Mouse (Mus musculus) liver, embryonic 15.5 days (tissue): ENCODE data around the gene Tpte. TPM values are rescaled to one million over a fixed set of nuclear protein-coding genes. Genes with fewer than 3 reads are reported as not detected.

ENCODE experiments used
- ATAC-seq: fragments of 200-750 bp; cut with Nextera tagmentation; 2 replicates; pipeline ENCODE4 v1.8.0; 2017; ENCODE audit warnings: moderate number of reproducible peaks, mild to moderate bottlenecking, moderate library complexity; ENCODE audit not compliant: insufficient read depth
- H3K27ac ChIP-seq: fragments of 300-500 bp; sonication (generic); replicated peaks from 2 replicates; pipeline ENCODE4 v1.5.1; 2015; ENCODE audit warnings: mild to moderate bottlenecking, inconsistent platforms
- H3K27me3 ChIP-seq: fragments of 300-500 bp; sonication (generic); 2 replicates; pipeline ENCODE4 v1.6.1; 2015; ENCODE audit warnings: mild to moderate bottlenecking, inconsistent platforms
- H3K36me3 ChIP-seq: fragments of 300-500 bp; sonication (generic); replicated peaks from 2 replicates; pipeline ENCODE4 v1.6.1; 2015; ENCODE audit warnings: moderate library complexity, mild to moderate bottlenecking, inconsistent platforms
- H3K4me1 ChIP-seq: fragments of 300-500 bp; sonication (generic); replicated peaks from 2 replicates; pipeline ENCODE4 v1.6.1; 2015; ENCODE audit warnings: inconsistent platforms
- H3K4me2 ChIP-seq: fragments of 300-500 bp; sonication (generic); 2 replicates; pipeline ENCODE4 v1.6.1; 2015; ENCODE audit warnings: moderate library complexity, mild to moderate bottlenecking, inconsistent platforms
- H3K4me3 ChIP-seq: fragments of 300-500 bp; sonication (generic); replicated peaks from 2 replicates; pipeline ENCODE4 v1.5.1; 2015; ENCODE audit warnings: mild to moderate bottlenecking, inconsistent platforms
- H3K9ac ChIP-seq: fragments of 300-500 bp; sonication (generic); 2 replicates; pipeline ENCODE4 v1.6.1; 2015; ENCODE audit warnings: moderate library complexity, mild to moderate bottlenecking, inconsistent platforms
- H3K9me3 ChIP-seq: fragments of 300-500 bp; sonication (generic); replicated peaks from 2 replicates; pipeline ENCODE4 v1.6.1; 2016; ENCODE audit warnings: inconsistent platforms
- WGBS: fragments of 180-500 bp; shearing (Covaris S2); methylation state at CpG from one replicate; pipeline ENCODE4 v1.1.7; 2015; ENCODE audit warnings: mixed read lengths; ENCODE audit not compliant: insufficient replicate concordance; 5-methylcytosine and 5-hydroxymethylcytosine counted together
- polyA plus RNA-seq: library from polyadenylated mRNA; unstranded; fragments of >200 nt; fragmentation: Nextera tagmentation; extraction: Ambion mirVana; gene quantifications from 2 replicates; pipeline ENCODE4 v1.2.1, GENCODE M21; 2015

Tpte gene
- not detected in 2 replicates for polyA plus RNA-seq

DNA sequence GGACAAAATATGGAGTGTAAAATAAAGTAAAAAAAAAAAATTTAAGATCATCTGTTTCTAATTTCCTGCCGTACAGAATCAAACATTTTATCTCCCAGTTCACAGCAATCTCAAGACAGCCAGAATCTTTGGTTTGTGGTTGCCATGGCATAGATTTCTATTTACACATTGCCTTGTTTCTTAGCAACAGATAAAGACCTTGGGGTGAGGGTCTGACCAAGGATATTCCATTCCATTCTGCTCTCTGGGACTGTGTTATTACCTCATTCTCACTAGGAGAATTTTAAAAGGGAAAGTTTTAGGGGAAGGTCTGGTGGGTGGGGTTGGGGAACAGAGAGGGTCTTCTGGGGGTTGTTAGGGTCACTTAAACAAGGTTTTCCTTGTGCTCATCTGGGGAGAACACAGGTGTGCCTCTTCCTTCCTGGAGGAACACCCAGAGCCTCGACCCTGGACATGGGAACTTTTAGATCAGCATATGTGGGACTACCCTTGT is at the start of gene Tpte:
Gene Tpte (plus strand): TSS at position 443 of the 493 bp plus-strand sequence.
- Histone ChIP-seq H3K9me3 (no peaks in the 10 kb centered on the region), H3K4me3 (no peak within 1 kb of the TSS), H3K4me2 (no peak within 1 kb of the TSS), H3K27me3 (no peaks in the 10 kb centered on the region), H3K27ac (no peak within 1 kb of the TSS), H3K9ac (no peak within 1 kb of the TSS), H3K36me3 (no peaks in the 10 kb centered on the region), H3K4me1 (no peaks in the 10 kb centered on the region)
- ATAC-seq = no peak
- WGBS = 35% methylated on average over 2 of the region's 2 CpGs

DNA sequence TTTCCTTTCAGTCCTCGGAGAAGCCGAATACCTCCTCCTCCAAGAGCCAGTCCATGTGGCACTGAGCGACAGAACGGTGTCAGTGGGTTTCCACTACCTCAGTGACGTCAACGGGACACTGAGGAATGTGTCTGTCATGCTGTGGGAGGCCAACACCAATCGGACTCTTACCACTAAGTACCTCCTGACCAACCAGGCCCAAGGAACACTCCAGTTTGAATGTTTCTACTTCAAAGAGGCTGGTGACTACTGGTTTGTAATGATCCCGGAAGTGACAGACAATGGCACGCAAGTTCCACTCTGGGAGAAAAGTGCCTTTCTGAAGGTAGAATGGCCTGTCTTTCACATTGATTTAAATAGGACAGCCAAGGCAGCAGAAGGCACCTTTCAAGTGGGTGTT is 40.3 kb upstream of the Tpte start:
- H3K9me3 ChIP-seq = no peaks in the 10 kb centered on the region
- no peaks in the 10 kb centered on the region for H3K27me3 ChIP-seq
- H3K27ac ChIP-seq = no peak overlapping the region
- H3K9ac ChIP-seq = no peak overlapping the region
- H3K4me3 ChIP-seq = no peak overlapping the region
- no peaks in the 10 kb centered on the region for H3K36me3 ChIP-seq
- ATAC-seq = no peak
- H3K4me2 ChIP-seq = no peak overlapping the region
- 75% methylated on average over 9 of the region's 9 CpGs for WGBS
- no peaks in the 10 kb centered on the region for H3K4me1 ChIP-seq

DNA sequence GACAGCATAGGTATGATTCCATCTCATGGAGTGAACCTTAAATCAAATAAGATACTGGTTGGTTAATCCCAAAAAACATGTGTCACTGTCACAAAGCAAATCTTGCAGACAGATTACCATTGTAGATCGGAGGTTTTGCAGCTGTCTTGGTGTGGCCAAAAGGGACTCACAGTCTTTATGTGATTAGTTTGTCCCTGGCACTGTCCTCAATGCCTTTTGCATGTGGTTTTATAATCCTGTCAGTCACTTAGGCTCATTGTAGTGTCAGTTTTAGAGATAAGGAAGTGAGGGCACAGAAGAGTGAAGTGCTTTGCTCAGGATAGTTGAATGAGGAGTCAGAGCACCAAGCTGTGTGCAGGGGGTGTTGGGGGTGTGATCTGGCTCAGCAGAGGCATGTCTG is 37.6 kb upstream of the Tpte start:
- Histone ChIP-seq H3K4me2 (no peak overlapping the region), H3K27ac (no peak overlapping the region)
- 16% methylated on average over 1 of the region's 1 CpGs for WGBS

DNA sequence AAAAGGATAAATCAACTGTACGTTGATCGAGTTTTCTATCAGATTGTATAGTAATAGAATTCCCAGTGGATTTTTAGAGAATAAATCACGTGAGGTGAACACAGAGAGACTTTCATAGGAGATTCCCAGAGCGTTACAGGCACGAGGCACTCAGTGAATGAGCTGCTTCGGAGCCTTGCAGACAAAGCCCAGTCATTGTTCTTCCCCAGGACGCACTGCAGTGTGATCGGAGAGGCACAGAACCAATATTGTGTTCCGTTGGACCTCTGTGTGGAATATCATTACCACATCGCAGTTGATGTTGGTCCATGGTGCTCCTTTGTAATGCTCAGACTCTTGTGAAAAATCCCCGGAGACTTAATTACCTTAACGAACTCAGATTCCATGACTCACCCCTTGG is 35.3 kb upstream of the Tpte start:
- Histone ChIP-seq H3K9ac (no peak overlapping the region), H3K9me3 (no peaks in the 10 kb centered on the region), H3K4me2 (no peak overlapping the region), H3K27ac (no peak overlapping the region), H3K36me3 (no peaks in the 10 kb centered on the region), H3K27me3 (no peaks in the 10 kb centered on the region), H3K4me1 (no peaks in the 10 kb centered on the region), H3K4me3 (no peak overlapping the region)
- 73% methylated on average over 12 of the region's 12 CpGs for WGBS
- no peak for ATAC-seq

More for the DNA sequence above, 37.6 kb upstream of the Tpte start:
- Histone ChIP-seq H3K36me3 (no peaks in the 10 kb centered on the region), H3K27me3 (no peaks in the 10 kb centered on the region), H3K4me1 (no peaks in the 10 kb centered on the region), H3K9me3 (no peaks in the 10 kb centered on the region), H3K4me3 (no peak overlapping the region), H3K9ac (no peak overlapping the region)
- ATAC-seq = no peak

DNA sequence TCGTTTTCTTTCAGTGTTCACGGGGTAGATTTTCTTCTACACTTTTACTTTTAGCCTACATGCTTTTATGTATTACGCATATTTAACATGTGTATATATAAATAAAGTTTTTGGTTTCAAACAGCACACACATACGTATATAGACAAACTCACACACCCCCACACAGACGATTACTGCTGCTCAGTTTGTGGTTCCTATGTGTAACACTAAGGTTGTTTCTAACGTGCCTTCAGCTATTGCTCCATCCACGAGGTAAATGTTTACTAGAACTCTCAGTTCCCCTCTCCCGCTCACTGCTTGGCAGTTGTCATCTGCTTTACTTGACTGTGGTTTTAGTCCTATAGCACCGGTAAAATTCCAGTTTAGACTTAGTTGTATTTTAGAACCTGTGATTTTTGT is 34.2 kb upstream of the Tpte start:
- Histone ChIP-seq H3K27ac (no peak overlapping the region), H3K4me3 (no peak overlapping the region), H3K9ac (no peak overlapping the region), H3K4me2 (no peak overlapping the region), H3K27me3 (no peaks in the 10 kb centered on the region), H3K9me3 (no peaks in the 10 kb centered on the region), H3K4me1 (no peaks in the 10 kb centered on the region), H3K36me3 (no peaks in the 10 kb centered on the region)
- 54% methylated on average over 9 of the region's 9 CpGs for WGBS
- no peak for ATAC-seq

DNA sequence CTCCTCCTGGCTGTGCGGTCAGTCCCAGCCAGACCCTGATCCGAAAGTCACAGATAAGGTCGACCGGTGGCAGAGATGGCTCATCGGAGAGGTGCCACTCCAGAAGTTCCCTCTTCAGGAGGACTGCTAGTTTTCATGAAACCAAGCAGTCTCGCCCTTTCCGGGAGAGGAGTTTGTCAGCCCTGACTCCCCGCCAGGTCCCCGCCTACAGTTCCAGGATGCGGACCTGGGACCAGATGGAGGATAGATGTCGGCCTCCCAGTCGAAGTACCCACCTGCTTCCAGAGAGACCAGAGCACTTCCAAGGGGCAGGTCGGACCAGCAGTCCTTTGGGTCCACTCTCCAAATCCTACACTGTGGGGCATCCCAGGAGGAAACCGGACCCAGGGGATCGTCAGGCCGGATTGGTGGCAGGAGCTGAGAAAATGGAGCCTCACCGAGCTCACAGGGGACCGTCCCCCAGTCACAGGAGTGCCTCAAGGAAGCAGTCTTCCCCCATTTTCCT is 24.2 kb upstream of the Tpte start:
- WGBS = 80% methylated on average over 18 of the region's 18 CpGs

DNA sequence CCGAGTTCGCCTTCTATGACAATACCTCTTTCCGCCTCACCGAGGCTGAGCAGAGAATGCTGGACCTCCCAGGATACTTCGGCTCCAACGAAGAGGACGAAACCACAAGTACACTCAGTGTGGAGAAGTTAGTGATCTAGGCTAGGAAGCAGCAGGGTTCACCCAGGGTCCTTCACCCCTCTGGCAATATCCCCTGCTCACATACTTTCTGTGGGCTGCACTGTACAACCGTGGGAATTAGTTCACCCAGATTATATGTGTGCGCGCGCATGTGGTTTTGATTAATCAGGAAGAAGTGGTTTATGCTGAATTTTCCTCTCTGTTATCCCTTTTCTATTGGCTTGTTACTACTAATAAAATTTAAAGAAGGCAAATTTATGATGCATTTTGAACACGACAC is 23.7 kb upstream of the Tpte start:
- ATAC-seq = no peak
- H3K27ac ChIP-seq = no peak overlapping the region
- no peaks in the 10 kb centered on the region for H3K9me3 ChIP-seq
- no peak overlapping the region for H3K9ac ChIP-seq
- no peak overlapping the region for H3K4me2 ChIP-seq
- no peaks in the 10 kb centered on the region; the same call in 1 of the 2 replicates for H3K4me1 ChIP-seq
- H3K36me3 ChIP-seq = no peaks in the 10 kb centered on the region
- H3K27me3 ChIP-seq = no peaks in the 10 kb centered on the region
- H3K4me3 ChIP-seq = no peak overlapping the region
- WGBS = 76% methylated on average over 12 of the region's 12 CpGs

More for the DNA sequence above, 24.2 kb upstream of the Tpte start:
- no peaks in the 10 kb centered on the region; the same call in 1 of the 2 replicates for H3K4me1 ChIP-seq
- no peak overlapping the region for H3K27ac ChIP-seq
- H3K9me3 ChIP-seq = no peaks in the 10 kb centered on the region
- H3K9ac ChIP-seq = no peak overlapping the region
- no peak for ATAC-seq
- H3K36me3 ChIP-seq = no peaks in the 10 kb centered on the region
- no peaks in the 10 kb centered on the region for H3K27me3 ChIP-seq
- no peak overlapping the region for H3K4me3 ChIP-seq
- H3K4me2 ChIP-seq = no peak overlapping the region

DNA sequence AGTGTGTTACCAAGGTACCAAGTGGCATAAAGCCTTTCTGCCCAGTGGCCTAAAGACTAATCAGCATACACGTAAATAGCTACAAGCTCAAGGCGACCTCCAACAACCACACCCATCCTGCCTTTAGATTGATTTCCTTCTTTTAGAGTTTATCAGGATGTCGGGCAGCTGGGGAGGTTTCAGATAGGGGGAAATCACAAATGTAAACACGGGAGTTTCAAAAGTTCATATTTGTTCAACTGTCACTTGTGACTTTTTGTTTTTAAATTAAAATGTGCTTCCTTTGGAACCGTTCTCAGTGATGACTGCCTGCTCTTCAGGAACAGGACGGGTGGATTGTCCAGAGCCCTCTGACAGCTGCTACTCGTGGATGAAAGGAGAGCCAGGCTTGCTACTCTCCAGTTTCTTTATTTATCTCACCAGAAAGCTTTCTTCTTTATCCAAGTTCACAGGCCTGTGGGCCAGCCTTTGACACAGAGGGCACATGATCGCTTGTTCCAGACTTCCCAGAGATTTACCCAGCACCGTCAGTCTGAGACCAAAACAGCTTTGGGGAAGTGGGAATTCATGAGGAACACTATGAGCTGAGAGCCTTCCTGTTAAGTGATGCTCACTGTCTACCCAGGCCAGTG is 23.0 kb upstream of the Tpte start:
- no peaks in the 10 kb centered on the region for H3K27me3 ChIP-seq
- H3K9ac ChIP-seq = no peak overlapping the region
- no peaks in the 10 kb centered on the region for H3K36me3 ChIP-seq
- H3K27ac ChIP-seq = no peak overlapping the region
- no peak for ATAC-seq
- no peak overlapping the region for H3K4me2 ChIP-seq
- 13% methylated on average over 9 of the region's 9 CpGs for WGBS
- no peaks in the 10 kb centered on the region; the same call in 1 of the 2 replicates for H3K4me1 ChIP-seq
- H3K4me3 ChIP-seq = no peak overlapping the region
- no peaks in the 10 kb centered on the region for H3K9me3 ChIP-seq

DNA sequence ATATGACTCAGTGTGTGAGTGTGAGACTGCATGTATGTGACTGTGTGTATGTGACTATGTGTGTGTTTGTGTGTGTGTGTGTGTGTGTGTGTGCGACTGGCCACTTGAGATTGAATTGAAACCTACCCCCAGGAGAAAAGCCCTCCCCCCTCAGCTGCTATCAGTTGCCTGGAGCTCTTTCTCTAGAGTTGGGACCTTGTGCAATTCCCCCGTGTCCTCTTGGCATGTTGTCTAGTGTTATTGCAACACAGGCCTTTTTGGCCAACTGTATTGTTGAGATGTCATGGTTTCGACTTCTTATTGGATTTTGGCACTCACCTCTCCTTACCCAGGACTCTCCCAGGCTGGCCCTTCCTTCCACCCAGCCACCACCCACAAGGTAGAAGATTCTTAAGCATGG is 21.0 kb upstream of the Tpte start:
- 50% methylated on average over 3 of the region's 3 CpGs for WGBS
- H3K36me3 ChIP-seq = no peaks in the 10 kb centered on the region
- no peaks in the 10 kb centered on the region for H3K9me3 ChIP-seq
- H3K27ac ChIP-seq = no peak overlapping the region
- ATAC-seq = no peak
- no peaks in the 10 kb centered on the region for H3K27me3 ChIP-seq
- no peak overlapping the region for H3K9ac ChIP-seq
- H3K4me2 ChIP-seq = no peak overlapping the region
- H3K4me3 ChIP-seq = no peak overlapping the region
- H3K4me1 ChIP-seq = no peaks in the 10 kb centered on the region; the same call in 1 of the 2 replicates

DNA sequence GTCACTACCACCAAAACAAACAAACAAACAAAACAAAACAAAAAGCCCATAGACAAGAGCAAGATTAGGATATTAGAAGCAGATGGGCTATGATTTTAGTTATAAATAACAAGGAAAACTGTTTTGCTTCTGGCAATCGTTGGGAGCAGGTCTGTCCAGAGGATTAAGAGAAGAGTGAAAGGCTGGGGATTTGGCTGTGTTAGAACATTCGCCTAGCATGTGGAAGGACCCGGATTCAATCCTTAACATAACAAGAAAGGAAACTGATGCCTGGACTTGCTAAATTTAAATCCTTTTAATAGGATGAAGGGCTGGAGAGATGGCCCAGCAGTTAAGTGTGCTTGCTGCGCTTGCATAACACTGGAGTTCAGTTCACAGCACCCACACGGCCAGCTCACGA is 18.9 kb upstream of the Tpte start:
- no peaks in the 10 kb centered on the region for H3K36me3 ChIP-seq
- no peaks in the 10 kb centered on the region for H3K27me3 ChIP-seq
- no peak for ATAC-seq
- H3K27ac ChIP-seq = no peak overlapping the region
- no peak overlapping the region for H3K4me2 ChIP-seq
- no peak overlapping the region for H3K4me3 ChIP-seq
- H3K9ac ChIP-seq = no peak overlapping the region
- no peaks in the 10 kb centered on the region; the same call in 1 of the 2 replicates for H3K4me1 ChIP-seq
- WGBS = 55% methylated on average over 6 of the region's 6 CpGs
- no peaks in the 10 kb centered on the region for H3K9me3 ChIP-seq

DNA sequence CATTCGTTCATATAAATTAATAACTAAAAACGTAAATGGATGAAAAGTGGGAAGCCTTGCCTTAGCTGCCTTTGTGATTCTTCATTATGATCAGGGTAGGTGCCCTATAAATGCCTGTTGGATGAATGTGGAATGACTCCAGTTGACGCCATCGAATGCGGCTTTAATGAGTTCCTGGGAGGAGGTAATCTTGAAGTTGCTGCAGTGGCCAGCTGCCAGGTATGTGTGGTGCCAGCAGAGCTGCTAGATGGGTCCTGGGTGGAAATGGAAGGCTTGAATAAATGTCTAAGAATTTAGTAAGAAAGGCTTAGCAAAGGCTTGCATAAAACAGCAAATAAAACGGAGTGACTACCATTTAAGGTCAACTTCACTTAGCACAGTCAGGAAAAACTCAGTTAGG is 18.5 kb upstream of the Tpte start:
- Histone ChIP-seq H3K27me3 (no peaks in the 10 kb centered on the region), H3K9me3 (no peaks in the 10 kb centered on the region), H3K4me2 (no peak overlapping the region), H3K36me3 (no peaks in the 10 kb centered on the region), H3K4me1 (no peaks in the 10 kb centered on the region; the same call in 1 of the 2 replicates), H3K9ac (no peak overlapping the region), H3K27ac (no peak overlapping the region), H3K4me3 (no peak overlapping the region)
- no peak for ATAC-seq
- 69% methylated on average over 6 of the region's 6 CpGs for WGBS

DNA sequence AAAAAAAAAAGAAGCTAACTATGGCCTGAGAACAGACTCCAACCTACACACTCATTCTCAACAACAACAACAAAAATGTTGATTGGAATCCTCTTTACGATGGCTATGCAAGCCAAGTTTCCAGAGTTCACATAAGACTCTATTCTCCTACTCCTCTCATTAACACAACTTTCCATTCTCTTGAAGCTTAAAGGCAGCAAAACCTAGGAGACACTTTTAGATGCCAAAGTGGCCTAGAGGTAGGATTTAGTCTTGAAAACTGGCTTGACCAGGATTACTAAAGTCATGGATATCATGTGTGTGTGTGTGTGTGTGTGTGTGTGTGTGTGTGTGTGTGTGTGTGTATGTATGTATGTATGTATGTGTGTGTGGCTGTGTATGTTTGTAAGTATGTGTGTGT is 18.0 kb upstream of the Tpte start:
- H3K27me3 ChIP-seq = no peaks in the 10 kb centered on the region
- 73% methylated on average over 1 of the region's 1 CpGs for WGBS
- H3K27ac ChIP-seq = no peak overlapping the region
- no peak overlapping the region for H3K9ac ChIP-seq
- no peak overlapping the region for H3K4me3 ChIP-seq
- H3K4me2 ChIP-seq = no peak overlapping the region
- no peaks in the 10 kb centered on the region for H3K9me3 ChIP-seq
- ATAC-seq = no peak
- H3K36me3 ChIP-seq = no peaks in the 10 kb centered on the region
- H3K4me1 ChIP-seq = no peaks in the 10 kb centered on the region
